Comparison of ENCODE assay signal across 8 mouse cellular contexts in the genomic region with DNA sequence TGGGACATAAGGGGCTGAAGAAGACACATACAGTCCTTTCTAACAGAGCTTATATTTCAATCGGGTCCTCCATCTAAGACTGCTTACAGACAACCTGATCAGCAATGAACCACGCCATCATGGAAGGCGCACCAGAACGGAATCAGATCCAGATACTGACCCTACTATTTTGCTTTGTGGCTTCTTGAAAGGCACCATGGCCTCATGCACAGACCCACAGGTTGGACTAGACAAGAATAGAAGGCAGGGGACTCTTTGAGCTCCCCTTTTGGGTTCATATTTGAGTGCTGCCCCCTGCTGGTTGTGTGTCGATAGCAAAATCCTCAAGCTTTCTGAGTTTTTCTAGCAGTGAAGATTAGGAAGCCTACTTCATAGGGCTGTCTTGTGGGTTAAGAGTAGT.
DNase-seq lines count a peak whose midpoint lies in the region; ATAC-seq lines count a peak whose summit lies in the region.

No protein-coding gene starts in this region.

- H3K4me3 ChIP-seq in embryonic facial prominence, embryonic 11.5 days (ENCODE audit: low read depth, low read length) = no peak overlapping the region
- H3K4me3 ChIP-seq in limb, embryonic 11.5 days (ENCODE audit: low read depth, low read length) = no peak overlapping the region
- peak overlapping the region; percentile 35 for H3K4me3 ChIP-seq in midbrain, embryonic 13.5 days (replicated peaks)

- peaks cover 3% of the 10 kb centered on the region for H3K4me1 ChIP-seq in embryonic facial prominence, embryonic 11.5 days (ENCODE audit: control insufficient read depth, insufficient read depth, low read length)
- H3K4me1 ChIP-seq in limb, embryonic 11.5 days (ENCODE audit: control insufficient read depth, insufficient read depth, low read length) = 0 out of 2 replicates have a peak, but pooled peaks cover 2% of the 10 kb centered on the region
- H3K4me1 ChIP-seq in midbrain, embryonic 13.5 days (replicated peaks) = peaks cover 8% of the 10 kb centered on the region

- H3K4me2 ChIP-seq in embryonic facial prominence, embryonic 11.5 days (ENCODE audit: low read depth, low read length) = peak overlapping the region; percentile 52
- peak overlapping the region; percentile 58 for H3K4me2 ChIP-seq in limb, embryonic 11.5 days (ENCODE audit: low read depth, severe bottlenecking)
- H3K4me2 ChIP-seq in midbrain, embryonic 13.5 days (replicated peaks) = peak overlapping the region; percentile 75

- H3K27me3 ChIP-seq in embryonic facial prominence, embryonic 11.5 days (ENCODE audit: control insufficient read depth, insufficient read depth, low read length) = no peaks in the 10 kb centered on the region
- no peaks in the 10 kb centered on the region for H3K27me3 ChIP-seq in limb, embryonic 11.5 days (ENCODE audit: control insufficient read depth, insufficient read depth, low read length)
- no peaks in the 10 kb centered on the region for H3K27me3 ChIP-seq in midbrain, embryonic 13.5 days

- no peak for ATAC-seq in embryonic facial prominence, embryonic 11.5 days (replicated peaks; ENCODE audit: insufficient number of reproducible peaks, low FRiP score, low TSS enrichment, low read depth)
- ATAC-seq in granulocyte monocyte progenitor cell, adult 5-6 weeks (replicated peaks; ENCODE audit: poor library complexity, severe bottlenecking) = peak; percentile 60
- no peak for ATAC-seq in limb, embryonic 11.5 days (ENCODE audit: insufficient number of reproducible peaks, low FRiP score, low TSS enrichment, low read depth)
- peak; percentile 55 for ATAC-seq in midbrain, embryonic 13.5 days

- no peaks in the 10 kb centered on the region for H3K36me3 ChIP-seq in embryonic facial prominence, embryonic 11.5 days (replicated peaks; ENCODE audit: control insufficient read depth, insufficient read depth, low read depth, low read length)
- H3K36me3 ChIP-seq in limb, embryonic 11.5 days (ENCODE audit: control insufficient read depth, insufficient read depth, low read length) = no peaks in the 10 kb centered on the region
- H3K36me3 ChIP-seq in midbrain, embryonic 13.5 days = no peaks in the 10 kb centered on the region

- WGBS in embryonic facial prominence, embryonic 11.5 days = 23% methylated on average over 5 of the region's 5 CpGs
- 30% methylated on average over 5 of the region's 5 CpGs for WGBS in limb, embryonic 11.5 days
- 25% methylated on average over 5 of the region's 5 CpGs for WGBS in midbrain, embryonic 13.5 days

- no peaks in the 10 kb centered on the region for H3K9me3 ChIP-seq in embryonic facial prominence, embryonic 11.5 days (replicated peaks; ENCODE audit: control insufficient read depth, low read length)
- no peaks in the 10 kb centered on the region for H3K9me3 ChIP-seq in limb, embryonic 11.5 days (ENCODE audit: control insufficient read depth, low read length)
- no peaks in the 10 kb centered on the region for H3K9me3 ChIP-seq in midbrain, embryonic 13.5 days

- H3K9ac ChIP-seq in embryonic facial prominence, embryonic 11.5 days (replicated peaks; ENCODE audit: low read length) = peak overlapping the region; percentile 50; the same call in 1 of the 2 replicates
- H3K9ac ChIP-seq in limb, embryonic 11.5 days (ENCODE audit: low read length) = no peak overlapping the region
- H3K9ac ChIP-seq in midbrain, embryonic 13.5 days (replicated peaks) = peak overlapping the region; percentile 63; the same call in 1 of the 2 replicates

- DNase-seq in 3T3-L1 (ENCODE audit: low read depth, low spot score) = peak; percentile 82
- DNase-seq in adrenal gland, postnatal 36 days = peak; percentile 78 to 88
- peak; percentile 92 for DNase-seq in embryonic facial prominence, embryonic 11.5 days (ENCODE audit: low spot score)
- DNase-seq in kidney, adult 11 months = peak; percentile 45
- peak; percentile 88 for DNase-seq in limb, embryonic 11.5 days (ENCODE audit: low spot score)
- DNase-seq in spleen, adult 12 weeks (ENCODE audit: low spot score) = peak; percentile 80

- H3K27ac ChIP-seq in embryonic facial prominence, embryonic 11.5 days (replicated peaks; ENCODE audit: low read depth, low read length) = no peak overlapping the region
- no peak overlapping the region for H3K27ac ChIP-seq in limb, embryonic 11.5 days (replicated peaks; ENCODE audit: low read depth, low read length)
- no peak overlapping the region for H3K27ac ChIP-seq in midbrain, embryonic 13.5 days

Comparison
In these comparisons a context has a peak if more than half of its experiments do, and no peak if none do; other contexts are left out.
1. ATAC-seq: peak in granulocyte monocyte progenitor cell, adult 5-6 weeks (single experiment) and midbrain, embryonic 13.5 days (single experiment); none in embryonic facial prominence, embryonic 11.5 days (single experiment) and limb, embryonic 11.5 days (single experiment).
2. Peak in every context shown above with its lines, with median percentiles within 50 percentile points of each other: DNase-seq and H3K4me2 ChIP-seq.